Mouse (Mus musculus) liver, embryonic 15.5 days (tissue): ENCODE data around the gene Cpne4. TPM values are rescaled to one million over a fixed set of nuclear protein-coding genes. Genes with fewer than 3 reads are reported as not detected.

Experiments used
- microRNA-seq: library from miRNA; unstranded; fragments of <30 nt; microRNA quantifications from one replicate; pipeline ENCODE4, GENCODE M21; 2016
- polyA plus RNA-seq: library from polyadenylated mRNA; unstranded; fragments of >200 nt; fragmentation: Nextera tagmentation; extraction: Ambion mirVana; gene quantifications from 2 replicates; pipeline ENCODE4 v1.2.1, GENCODE M21; 2015

The Cpne4 gene
- polyA plus RNA-seq, 1 experiment from 2014 or later, result not detected

Small RNA genes within 50 kb of the gene (microRNA-seq; reads per million reads assigned to microRNA genes)
- not detected for gene Gm23391

Other genes with a start within 250 kb of the Cpne4 start
- gene Acpp, start 209.5 kb upstream of the Cpne4 start, polyA plus RNA-seq, result 0.54 and 0.69 TPM in 2 replicates